Mouse (Mus musculus) G1E (cell line): ENCODE measurements around the gene Hepacam2. TPM values are rescaled to one million over a fixed set of nuclear protein-coding genes. Genes with fewer than 3 reads are reported as not detected.

ENCODE experiments used
- ATAC-seq: 2 replicates; pipeline ENCODE4 v1.8.0; 2016; ENCODE audit warnings: mild to moderate bottlenecking; ENCODE audit not compliant: insufficient number of reproducible peaks, poor library complexity, low FRiP score, severe bottlenecking; ENCODE audit errors: extremely low read depth
- DNase-seq: peaks from one replicate; pipeline ENCODE4 v3.0.0; 2012; ENCODE audit warnings: low spot score
- H3K27me3 ChIP-seq: 2 replicates; pipeline ENCODE4 v1.6.1; 2012; ENCODE audit warnings: mild to moderate bottlenecking, low read length, inconsistent platforms; ENCODE audit not compliant: insufficient read depth
- H3K36me3 ChIP-seq: replicated peaks from 2 replicates; pipeline ENCODE3; 2012; ENCODE audit warnings: mild to moderate bottlenecking, inconsistent platforms
- H3K4me1 ChIP-seq: 2 replicates; pipeline ENCODE4 v1.6.1; 2012; ENCODE audit warnings: low read depth, low read length, inconsistent platforms, mixed read lengths; ENCODE audit not compliant: insufficient read depth
- H3K4me3 ChIP-seq: 2 replicates; pipeline ENCODE4 v1.5.1; 2012; ENCODE audit warnings: low read depth, mild to moderate bottlenecking, inconsistent platforms, low read length, moderate library complexity, mixed read lengths
- H3K9me3 ChIP-seq: replicated peaks from 2 replicates; pipeline ENCODE4 v1.6.1; 2012; ENCODE audit warnings: inconsistent platforms
- CTCF ChIP-seq: IDR thresholded peaks from 2 replicates; pipeline ENCODE4 v1.5.1; 2012; ENCODE audit warnings: low read depth, low read length, inconsistent platforms, mixed read lengths
- GATA1 ChIP-seq: IDR thresholded peaks from 2 replicates; pipeline ENCODE4 v1.6.1; 2012; ENCODE audit warnings: borderline replicate concordance, low read length, inconsistent platforms, mixed read lengths
- GATA2 ChIP-seq: IDR thresholded peaks from 2 replicates; pipeline ENCODE4 v1.6.1; 2012; ENCODE audit warnings: low read depth, low read length, inconsistent platforms, borderline replicate concordance
- POLR2AphosphoS5 ChIP-seq: IDR thresholded peaks from 2 replicates; pipeline ENCODE4 v1.6.1; 2012; ENCODE audit warnings: low read depth, low read length, inconsistent platforms; ENCODE audit not compliant: insufficient replicate concordance
- TAL1 ChIP-seq: conservative IDR thresholded peaks from 2 replicates; pipeline ENCODE4 v1.6.1; 2012; ENCODE audit warnings: low read depth, low read length, inconsistent platforms, mixed read lengths
- polyA plus RNA-seq: library from polyadenylated mRNA; stranded (reverse); fragments of >175 nt; gene quantifications from 2 replicates; pipeline ENCODE4 v1.2.3, GENCODE M21; 2012
- total RNA-seq, 2 experiments: library from RNA; stranded (forward) in 1 of 2; stranded (reverse) in 1 of 2; fragments of 200-1000 nt in 1 of 2; fragments of >200 nt in 1 of 2; fragmentation: Nextera tagmentation in 1 of 2; gene quantifications; 2 replicates each; pipeline ENCODE4 v1.2.3; 2014 to 2017

The Hepacam2 gene
- total and polyA plus RNA-seq, 3 experiments: 0.22 TPM; not detected in 2

DNA sequence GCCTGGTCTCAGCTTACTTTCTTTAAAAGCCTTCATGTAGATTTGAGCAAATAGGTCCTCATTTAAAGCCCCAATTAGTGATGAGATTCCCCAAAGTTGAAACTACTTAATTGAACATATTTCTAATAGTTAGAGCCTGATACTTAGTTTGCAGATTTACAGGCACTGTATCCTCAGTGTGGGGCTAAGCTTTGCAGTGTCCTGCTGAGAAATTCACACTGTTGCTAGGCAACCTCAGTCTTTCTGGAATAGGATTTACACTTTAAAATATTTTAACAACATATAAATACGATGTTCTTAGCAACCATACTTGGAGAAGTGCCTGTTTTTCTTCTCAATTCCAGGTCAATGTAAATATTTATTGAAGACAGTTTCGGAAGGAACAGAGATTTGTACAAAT lies 21.8 kb downstream of the Hepacam2 start:
- TF ChIP-seq GATA2 (no peak), TAL1 (no peak), CTCF (no peak), GATA1 (no peak), POLR2AphosphoS5 (no peak)
- ATAC-seq (no peak), DNase-seq (no peak)
- no peaks in the 10 kb centered on the region for H3K4me1 ChIP-seq
- no peaks in the 10 kb centered on the region for H3K36me3 ChIP-seq
- H3K9me3 ChIP-seq: no peaks in the 10 kb centered on the region
- no peak overlapping the region for H3K4me3 ChIP-seq
- H3K27me3 ChIP-seq: no peaks in the 10 kb centered on the region; the same call in 1 of the 2 replicates

DNA sequence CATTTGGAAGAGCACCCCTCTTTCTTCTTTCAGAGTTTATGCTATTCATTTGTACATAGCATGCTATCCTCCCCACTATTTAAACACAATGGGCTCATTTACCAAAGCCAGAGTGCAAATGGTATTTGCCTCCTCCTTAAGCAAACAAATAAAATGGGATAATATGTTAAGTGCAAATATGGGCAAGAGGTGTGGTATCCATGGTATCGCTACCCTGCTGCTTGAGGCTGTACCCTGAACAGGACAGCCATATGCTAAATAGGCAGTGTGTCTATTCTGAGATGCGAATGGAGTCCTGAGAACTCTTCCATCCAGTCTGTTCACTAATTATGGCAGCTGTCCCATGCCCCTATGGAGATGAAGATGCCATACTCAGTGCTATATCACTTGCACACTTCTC lies 27.4 kb downstream of the Hepacam2 start:
- DNase-seq: no peak
- Histone ChIP-seq H3K27me3 (no peaks in the 10 kb centered on the region; the same call in 1 of the 2 replicates), H3K4me3 (no peak overlapping the region), H3K4me1 (no peaks in the 10 kb centered on the region), H3K9me3 (no peaks in the 10 kb centered on the region), H3K36me3 (no peaks in the 10 kb centered on the region)
- no peak for TF ChIP-seq CTCF
- TF ChIP-seq TAL1: no peak
- TF ChIP-seq GATA2: no peak
- no peak for TF ChIP-seq POLR2AphosphoS5
- no peak for TF ChIP-seq GATA1
- ATAC-seq: no peak

DNA sequence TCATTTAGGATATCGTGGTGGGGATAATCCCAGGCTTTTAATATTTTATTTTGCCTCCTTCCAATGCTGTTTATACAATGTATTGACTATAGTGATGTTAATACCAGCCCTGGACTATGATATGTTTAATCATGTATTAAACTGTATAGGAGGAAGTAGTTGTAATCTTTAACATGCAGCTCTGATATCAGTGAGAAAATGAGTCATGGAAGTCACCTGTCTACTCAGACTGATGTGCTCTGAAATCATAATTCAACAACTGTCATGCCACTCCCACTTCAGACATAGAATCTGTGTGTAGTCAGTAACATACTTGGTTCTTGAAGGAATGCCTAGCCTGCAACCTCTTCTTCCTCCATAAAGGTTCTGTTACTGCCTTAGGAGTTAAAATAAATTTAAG lies 29.5 kb downstream of the Hepacam2 start:
- H3K4me1 ChIP-seq: no peaks in the 10 kb centered on the region
- TF ChIP-seq CTCF (no peak), POLR2AphosphoS5 (no peak), GATA2 (no peak), GATA1 (no peak), TAL1 (no peak)
- no peaks in the 10 kb centered on the region for H3K9me3 ChIP-seq
- DNase-seq (no peak), ATAC-seq (no peak)
- H3K4me3 ChIP-seq: no peak overlapping the region
- H3K36me3 ChIP-seq: no peaks in the 10 kb centered on the region
- no peaks in the 10 kb centered on the region; the same call in 1 of the 2 replicates for H3K27me3 ChIP-seq

DNA sequence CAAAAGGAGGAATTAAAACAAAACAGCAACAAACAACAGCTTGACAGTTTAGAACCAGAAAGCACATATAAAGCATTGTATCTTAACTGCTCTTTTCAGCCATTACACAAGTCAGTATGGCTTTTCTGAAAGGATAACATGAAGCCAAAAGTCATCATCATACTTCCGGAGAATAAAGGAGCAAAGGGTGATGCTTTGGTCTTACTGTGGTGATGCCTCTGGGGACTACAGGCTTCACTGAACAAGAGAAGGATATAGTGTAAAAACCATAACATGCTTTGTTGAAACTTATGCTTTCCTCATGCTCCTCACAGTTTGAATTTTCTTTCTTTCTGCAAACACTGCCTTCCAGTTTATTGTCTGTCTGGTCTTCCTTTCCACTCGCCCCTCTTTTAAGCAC lies 34.5 kb downstream of the Hepacam2 start:
- DNase-seq: no peak
- H3K36me3 ChIP-seq: no peaks in the 10 kb centered on the region
- ATAC-seq: no peak
- no peak overlapping the region for H3K4me3 ChIP-seq
- H3K4me1 ChIP-seq: no peaks in the 10 kb centered on the region
- H3K9me3 ChIP-seq: no peaks in the 10 kb centered on the region
- TF ChIP-seq GATA1: no peak
- TF ChIP-seq TAL1: no peak
- no peak for TF ChIP-seq CTCF
- no peak for TF ChIP-seq POLR2AphosphoS5
- no peak for TF ChIP-seq GATA2
- no peaks in the 10 kb centered on the region for H3K27me3 ChIP-seq

DNA sequence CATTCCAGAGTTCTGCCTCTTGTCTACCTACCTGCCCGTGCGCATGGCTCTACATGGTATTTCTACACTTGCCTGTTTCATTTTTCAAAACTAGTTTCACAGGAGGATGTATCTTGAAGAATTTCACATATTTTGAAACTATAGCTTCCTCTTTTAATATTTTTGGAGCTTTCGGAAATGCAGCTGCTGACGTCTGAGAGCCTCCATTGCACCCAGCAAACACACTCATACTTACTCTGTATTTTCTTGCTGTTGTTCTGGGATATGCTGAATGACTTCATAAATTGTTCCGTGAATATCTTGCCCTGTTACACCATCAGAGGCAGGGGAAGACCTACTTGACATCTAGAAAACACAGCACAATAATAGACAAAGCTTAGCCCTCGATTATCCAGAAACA lies 35.1 kb downstream of the Hepacam2 start:
- no peak for ATAC-seq
- H3K4me3 ChIP-seq: no peak overlapping the region
- H3K27me3 ChIP-seq: no peaks in the 10 kb centered on the region
- no peaks in the 10 kb centered on the region for H3K9me3 ChIP-seq
- no peaks in the 10 kb centered on the region for H3K36me3 ChIP-seq
- no peaks in the 10 kb centered on the region for H3K4me1 ChIP-seq
- no peak for TF ChIP-seq GATA1
- no peak for TF ChIP-seq CTCF
- TF ChIP-seq TAL1: no peak
- no peak for TF ChIP-seq POLR2AphosphoS5
- no peak for TF ChIP-seq GATA2
- no peak for DNase-seq

DNA sequence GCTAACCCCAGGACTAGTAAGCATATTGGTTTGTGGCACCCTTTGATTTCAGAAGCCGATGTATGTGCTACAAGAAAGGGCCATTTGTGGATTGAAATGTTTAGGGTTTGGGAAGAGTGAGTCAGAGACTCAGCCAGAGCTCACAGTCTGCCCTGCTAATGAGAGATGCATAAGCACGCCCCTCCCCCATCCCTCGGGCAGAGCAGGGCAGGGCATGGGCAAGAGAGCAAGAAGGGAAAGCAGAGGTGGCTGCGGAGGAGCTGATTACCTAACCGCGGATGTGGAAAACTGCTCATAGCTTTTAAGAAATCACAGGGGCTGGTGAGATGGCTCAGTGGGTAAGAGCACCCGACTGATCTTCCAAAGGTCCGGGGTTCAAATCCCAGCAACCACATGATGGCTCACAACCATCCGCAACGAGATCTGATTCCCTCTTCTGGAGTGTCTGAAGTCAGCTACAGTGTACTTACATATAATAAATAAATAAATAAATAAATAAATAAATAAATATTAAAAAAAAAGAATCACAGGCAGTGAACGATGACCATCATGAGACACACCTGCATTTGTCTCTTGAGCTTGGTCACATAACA lies 42.1 kb downstream of the Hepacam2 start:
- H3K36me3 ChIP-seq: no peaks in the 10 kb centered on the region
- H3K4me1 ChIP-seq: no peaks in the 10 kb centered on the region
- H3K9me3 ChIP-seq: no peaks in the 10 kb centered on the region
- H3K4me3 ChIP-seq: no peak overlapping the region
- H3K27me3 ChIP-seq: no peaks in the 10 kb centered on the region
- DNase-seq (no peak), ATAC-seq (no peak)
- no peak for TF ChIP-seq TAL1
- no peak for TF ChIP-seq CTCF
- no peak for TF ChIP-seq GATA2
- TF ChIP-seq GATA1: no peak
- no peak for TF ChIP-seq POLR2AphosphoS5

DNA sequence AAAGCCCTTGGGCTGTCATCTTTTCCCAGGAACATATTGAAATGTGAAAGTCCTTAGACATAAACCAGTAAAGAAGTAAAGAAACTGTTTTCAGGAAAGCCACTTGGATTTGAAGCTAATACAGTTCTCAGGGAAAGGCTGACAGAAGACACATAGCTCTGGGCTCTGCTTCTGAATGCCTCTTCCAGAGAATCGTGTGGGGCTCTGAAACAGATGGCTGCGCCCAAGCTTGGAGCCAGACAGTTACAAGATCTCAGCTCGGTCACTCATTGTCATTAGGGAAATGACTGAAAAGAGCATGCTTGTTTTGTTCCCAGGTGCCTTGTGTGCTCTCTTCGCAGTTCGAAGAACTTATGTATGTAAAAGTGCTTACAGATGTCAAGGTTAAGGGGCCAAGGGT lies 43.7 kb downstream of the Hepacam2 start:
- ATAC-seq (no peak), DNase-seq (no peak)
- no peaks in the 10 kb centered on the region for H3K4me1 ChIP-seq
- TF ChIP-seq POLR2AphosphoS5 (no peak), GATA2 (no peak), TAL1 (no peak), CTCF (no peak), GATA1 (no peak)
- no peaks in the 10 kb centered on the region for H3K9me3 ChIP-seq
- H3K4me3 ChIP-seq: no peak overlapping the region
- H3K36me3 ChIP-seq: no peaks in the 10 kb centered on the region
- no peaks in the 10 kb centered on the region for H3K27me3 ChIP-seq
